Mouse (Mus musculus): ENCODE measurements around the gene Rad54l2. TPM values are rescaled to one million over a fixed set of nuclear protein-coding genes. Genes with fewer than 3 reads are reported as not detected.

Rad54l2 gene
- polyA plus RNA-seq, 1 experiment from 2014 or later = 6.2 TPM

- H3K4me3 ChIP-seq = no peak overlapping the region
- H3K27ac ChIP-seq (replicated peaks) = no peak overlapping the region
- H3K4me2 ChIP-seq = no peak overlapping the region
- H3K9ac ChIP-seq = no peak overlapping the region
- H3K9me3 ChIP-seq = no peaks in the 10 kb centered on the region
- WGBS = 98% methylated on average over 2 of the region's 2 CpGs
- no peak for ATAC-seq (ENCODE audit: low read depth)
- H3K4me1 ChIP-seq (replicated peaks) = peaks cover 18% of the 10 kb centered on the region
- H3K27me3 ChIP-seq = no peaks in the 10 kb centered on the region
- H3K36me3 ChIP-seq = no peaks in the 10 kb centered on the region
Observed at GRCm38 (mm10) chr9:106783554-106783953, 5.4 kb downstream of the Rad54l2 start.

- no peak for ATAC-seq (ENCODE audit: low read depth)
- Histone ChIP-seq H3K4me2 (no peak overlapping the region), H3K36me3 (no peaks in the 10 kb centered on the region), H3K27me3 (no peaks in the 10 kb centered on the region), H3K4me3 (no peak overlapping the region), H3K4me1 (replicated peaks) (no peaks in the 10 kb centered on the region), H3K9ac (no peak overlapping the region), H3K9me3 (no peaks in the 10 kb centered on the region), H3K27ac (replicated peaks) (no peak overlapping the region)
- 85% methylated on average over 3 of the region's 3 CpGs for WGBS
Observed at GRCm38 (mm10) chr9:106780086-106780485, 8.9 kb downstream of the Rad54l2 start.

- H3K36me3 ChIP-seq = no peaks in the 10 kb centered on the region
- H3K4me1 ChIP-seq (replicated peaks) = no peaks in the 10 kb centered on the region
- H3K9me3 ChIP-seq = no peaks in the 10 kb centered on the region
- WGBS = 89% methylated on average over 4 of the region's 4 CpGs
- no peak overlapping the region for H3K4me3 ChIP-seq
- no peak overlapping the region for H3K4me2 ChIP-seq
- ATAC-seq (ENCODE audit: low read depth) = no peak
- no peaks in the 10 kb centered on the region for H3K27me3 ChIP-seq
- no peak overlapping the region for H3K9ac ChIP-seq
- H3K27ac ChIP-seq (replicated peaks) = no peak overlapping the region
Observed at GRCm38 (mm10) chr9:106778319-106778718, 10.7 kb downstream of the Rad54l2 start.

- Histone ChIP-seq H3K27ac (replicated peaks) (no peak overlapping the region), H3K4me1 (replicated peaks) (no peaks in the 10 kb centered on the region), H3K36me3 (no peaks in the 10 kb centered on the region), H3K4me3 (no peak overlapping the region), H3K9me3 (no peaks in the 10 kb centered on the region), H3K9ac (no peak overlapping the region), H3K4me2 (no peak overlapping the region), H3K27me3 (no peaks in the 10 kb centered on the region)
- WGBS = 88% methylated on average over 3 of the region's 3 CpGs
- no peak for ATAC-seq (ENCODE audit: low read depth)
Observed at GRCm38 (mm10) chr9:106777423-106777822, 11.6 kb downstream of the Rad54l2 start.

GRCm38 (mm10) chr9:106776116-106776515, 12.9 kb downstream of the Rad54l2 start:
- no peak for ATAC-seq (ENCODE audit: low read depth)
- Histone ChIP-seq H3K4me1 (replicated peaks) (no peaks in the 10 kb centered on the region), H3K4me3 (no peak overlapping the region), H3K36me3 (no peaks in the 10 kb centered on the region), H3K9me3 (no peaks in the 10 kb centered on the region), H3K9ac (no peak overlapping the region), H3K4me2 (no peak overlapping the region), H3K27me3 (no peaks in the 10 kb centered on the region), H3K27ac (replicated peaks) (no peak overlapping the region)
- WGBS = 77% methylated on average over 1 of the region's 1 CpGs

GRCm38 (mm10) chr9:106771770-106772169, 17.2 kb downstream of the Rad54l2 start:
- H3K36me3 ChIP-seq = no peaks in the 10 kb centered on the region
- no peak overlapping the region for H3K27ac ChIP-seq (replicated peaks)
- no peak overlapping the region for H3K4me3 ChIP-seq
- no peaks in the 10 kb centered on the region for H3K4me1 ChIP-seq (replicated peaks)
- WGBS = 94% methylated on average over 2 of the region's 2 CpGs
- no peaks in the 10 kb centered on the region for H3K27me3 ChIP-seq
- H3K4me2 ChIP-seq = no peak overlapping the region
- ATAC-seq (ENCODE audit: low read depth) = no peak
- no peaks in the 10 kb centered on the region for H3K9me3 ChIP-seq
- no peak overlapping the region for H3K9ac ChIP-seq

GRCm38 (mm10) chr9:106770216-106770615, 18.8 kb downstream of the Rad54l2 start:
- Histone ChIP-seq H3K4me1 (replicated peaks) (no peaks in the 10 kb centered on the region), H3K4me3 (no peak overlapping the region), H3K4me2 (no peak overlapping the region), H3K27ac (replicated peaks) (no peak overlapping the region), H3K9ac (no peak overlapping the region), H3K27me3 (no peaks in the 10 kb centered on the region), H3K36me3 (no peaks in the 10 kb centered on the region), H3K9me3 (no peaks in the 10 kb centered on the region)
- no peak for ATAC-seq (ENCODE audit: low read depth)
- WGBS = 95% methylated on average over 3 of the region's 3 CpGs

GRCm38 (mm10) chr9:106769781-106770180, 19.2 kb downstream of the Rad54l2 start:
- ATAC-seq (ENCODE audit: low read depth) = no peak
- 95% methylated on average over 5 of the region's 5 CpGs for WGBS

GRCm38 (mm10) chr9:106756421-106756820, 32.6 kb downstream of the Rad54l2 start:
- Histone ChIP-seq H3K36me3 (peaks cover 25% of the 10 kb centered on the region), H3K9ac (no peak overlapping the region), H3K4me3 (no peak overlapping the region), H3K9me3 (no peaks in the 10 kb centered on the region), H3K4me1 (replicated peaks) (no peaks in the 10 kb centered on the region), H3K4me2 (no peak overlapping the region), H3K27me3 (no peaks in the 10 kb centered on the region), H3K27ac (replicated peaks) (no peak overlapping the region)
- WGBS = 92% methylated on average over 9 of the region's 9 CpGs
- no peak for ATAC-seq (ENCODE audit: low read depth)

More at GRCm38 (mm10) chr9:106769781-106770180, 19.2 kb downstream of the Rad54l2 start:
- H3K27ac ChIP-seq (replicated peaks) = no peak overlapping the region
- H3K9ac ChIP-seq = no peak overlapping the region
- no peak overlapping the region for H3K4me2 ChIP-seq
- no peak overlapping the region for H3K4me3 ChIP-seq
- H3K4me1 ChIP-seq (replicated peaks) = no peaks in the 10 kb centered on the region
- H3K9me3 ChIP-seq = no peaks in the 10 kb centered on the region
- H3K36me3 ChIP-seq = no peaks in the 10 kb centered on the region
- no peaks in the 10 kb centered on the region for H3K27me3 ChIP-seq

- H3K9ac ChIP-seq = no peak overlapping the region
- no peak for ATAC-seq (ENCODE audit: low read depth)
- H3K4me2 ChIP-seq = no peak overlapping the region
- H3K27ac ChIP-seq (replicated peaks) = no peak overlapping the region
- WGBS = 97% methylated on average over 4 of the region's 4 CpGs
- no peaks in the 10 kb centered on the region for H3K9me3 ChIP-seq
- peaks cover 25% of the 10 kb centered on the region for H3K36me3 ChIP-seq
- no peak overlapping the region for H3K4me3 ChIP-seq
- no peaks in the 10 kb centered on the region for H3K27me3 ChIP-seq
- H3K4me1 ChIP-seq (replicated peaks) = no peaks in the 10 kb centered on the region
Observed at GRCm38 (mm10) chr9:106755776-106756175, 33.2 kb downstream of the Rad54l2 start.

- H3K4me3 ChIP-seq = no peak overlapping the region
- no peak for ATAC-seq (ENCODE audit: low read depth)
- H3K36me3 ChIP-seq = peaks cover 25% of the 10 kb centered on the region
- H3K4me1 ChIP-seq (replicated peaks) = no peaks in the 10 kb centered on the region
- no peak overlapping the region for H3K9ac ChIP-seq
- H3K4me2 ChIP-seq = no peak overlapping the region
- no peaks in the 10 kb centered on the region for H3K27me3 ChIP-seq
- no peaks in the 10 kb centered on the region for H3K9me3 ChIP-seq
- H3K27ac ChIP-seq (replicated peaks) = no peak overlapping the region
- whole genome bisulfite sequencing = 92% methylated on average over 2 of the region's 2 CpGs
Observed at GRCm38 (mm10) chr9:106754311-106754710, 34.7 kb downstream of the Rad54l2 start.

GRCm38 (mm10) chr9:106752135-106752534, 36.9 kb downstream of the Rad54l2 start:
- Histone ChIP-seq H3K9me3 (no peaks in the 10 kb centered on the region), H3K4me2 (no peak overlapping the region), H3K4me3 (no peak overlapping the region), H3K27me3 (no peaks in the 10 kb centered on the region), H3K9ac (no peak overlapping the region), H3K27ac (replicated peaks) (no peak overlapping the region), H3K4me1 (replicated peaks) (no peaks in the 10 kb centered on the region), H3K36me3 (peaks cover 33% of the 10 kb centered on the region)
- no peak for ATAC-seq (ENCODE audit: low read depth)
- WGBS = 95% methylated on average over 5 of the region's 5 CpGs

GRCm38 (mm10) chr9:106739962-106740361, 49.0 kb downstream of the Rad54l2 start:
- H3K4me1 ChIP-seq (replicated peaks) = no peaks in the 10 kb centered on the region
- no peak overlapping the region for H3K27ac ChIP-seq (replicated peaks)
- no peak for ATAC-seq (ENCODE audit: low read depth)
- 0 out of 2 replicates have a peak, but pooled peaks cover 3% of the 10 kb centered on the region for H3K36me3 ChIP-seq
- H3K27me3 ChIP-seq = no peaks in the 10 kb centered on the region
- WGBS = 95% methylated on average over 1 of the region's 1 CpGs
- H3K9me3 ChIP-seq = no peaks in the 10 kb centered on the region
- no peak overlapping the region for H3K9ac ChIP-seq
- no peak overlapping the region for H3K4me3 ChIP-seq
- no peak overlapping the region for H3K4me2 ChIP-seq

All from neural tube, embryonic 13.5 days (tissue).